Mouse (Mus musculus): ENCODE data around the gene Ufsp2. TPM values are rescaled to one million over a fixed set of nuclear protein-coding genes. Genes with fewer than 3 reads are reported as not detected.
A peak's percentile ranks its signal among the peaks of the same experiment; 100 is the strongest.

Gene Ufsp2
- polyA plus RNA-seq, 1 experiment from 2014 or later: 68.9 TPM

DNA sequence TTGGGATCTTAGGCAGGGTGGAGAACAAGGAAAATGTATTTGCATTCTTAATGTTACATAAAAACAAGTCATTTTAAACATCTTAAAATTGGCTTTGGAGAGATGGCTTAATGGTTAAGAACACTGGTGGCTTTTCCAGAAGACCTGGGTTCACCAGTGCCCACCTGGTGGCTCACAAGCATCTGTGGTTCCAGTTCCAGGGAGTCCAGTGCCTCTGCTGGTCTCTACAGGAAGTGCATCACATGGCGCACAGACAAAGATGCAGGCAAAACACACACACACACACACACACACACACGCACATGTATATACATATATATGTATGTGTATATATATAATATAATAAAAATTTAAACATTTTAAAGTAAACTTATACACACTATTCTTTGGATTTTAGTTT lies 18.8 kb downstream of the Ufsp2 start:
- H3K4me2 ChIP-seq: no peak overlapping the region
- no peak overlapping the region for H3K4me3 ChIP-seq
- H3K4me1 ChIP-seq: peaks cover 8% of the 10 kb centered on the region
- H3K27me3 ChIP-seq: no peaks in the 10 kb centered on the region
- no peaks in the 10 kb centered on the region for H3K9me3 ChIP-seq (replicated peaks)
- H3K36me3 ChIP-seq (ENCODE audit: poor library complexity, severe bottlenecking): peaks cover 46% of the 10 kb centered on the region
- WGBS: 98% methylated on average over 2 of the region's 2 CpGs
- no peak overlapping the region for H3K27ac ChIP-seq
- no peak for ATAC-seq
- no peak overlapping the region for H3K9ac ChIP-seq

DNA sequence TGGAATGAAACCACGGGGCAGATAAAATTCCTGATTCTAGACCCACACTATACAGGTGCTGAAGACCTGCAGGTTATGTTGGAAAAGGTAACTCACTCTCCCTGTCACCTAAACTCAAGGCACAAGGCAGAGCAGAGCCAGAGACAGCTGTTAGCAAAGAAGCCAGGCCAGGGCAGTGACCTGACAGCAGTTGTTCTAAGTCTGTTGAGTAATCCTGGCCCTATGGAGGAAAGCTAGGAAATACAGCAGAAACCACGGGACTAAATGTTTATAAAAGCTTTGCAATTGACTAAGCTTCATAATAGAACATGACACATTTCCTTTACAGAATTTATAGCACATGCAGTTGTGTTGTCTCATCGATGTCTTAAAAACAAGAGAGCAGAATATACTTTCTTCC lies 20.2 kb downstream of the Ufsp2 start:
- no peaks in the 10 kb centered on the region for H3K27me3 ChIP-seq

DNA sequence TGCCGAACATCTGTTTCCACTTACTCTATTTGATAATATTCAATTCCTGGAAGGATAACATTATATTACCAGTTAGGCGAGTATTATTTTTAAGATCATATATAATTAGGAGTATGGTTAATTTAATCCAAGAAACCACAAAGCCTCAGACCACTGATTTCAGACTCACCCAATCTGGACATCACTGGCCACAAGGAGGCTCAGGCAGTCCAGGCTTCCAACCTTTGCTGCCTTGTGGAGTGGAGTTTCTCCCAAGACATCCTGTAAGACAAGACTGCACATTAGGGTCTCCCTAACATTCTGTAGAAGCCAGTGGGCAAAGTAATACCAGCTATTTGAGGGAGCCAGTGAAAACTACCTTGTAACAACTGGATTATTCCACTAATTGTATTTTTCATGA lies 22.9 kb downstream of the Ufsp2 start:
- Histone ChIP-seq H3K9me3 (replicated peaks) (no peaks in the 10 kb centered on the region), H3K27ac (no peak overlapping the region), H3K36me3 (ENCODE audit: poor library complexity, severe bottlenecking) (peaks cover 30% of the 10 kb centered on the region), H3K4me2 (no peak overlapping the region), H3K9ac (no peak overlapping the region), H3K4me1 (peaks cover 17% of the 10 kb centered on the region), H3K4me3 (no peak overlapping the region), H3K27me3 (no peaks in the 10 kb centered on the region)
- WGBS: 93% methylated on average over 2 of the region's 2 CpGs
- no peak for ATAC-seq

More for the DNA sequence above, 20.2 kb downstream of the Ufsp2 start:
- no peak overlapping the region for H3K4me3 ChIP-seq
- H3K36me3 ChIP-seq (ENCODE audit: poor library complexity, severe bottlenecking): peaks cover 40% of the 10 kb centered on the region
- peaks cover 17% of the 10 kb centered on the region for H3K4me1 ChIP-seq
- H3K9me3 ChIP-seq (replicated peaks): no peaks in the 10 kb centered on the region
- no peak for ATAC-seq
- H3K27ac ChIP-seq: no peak overlapping the region
- no peak overlapping the region for H3K9ac ChIP-seq
- no peak overlapping the region for H3K4me2 ChIP-seq
- 89% methylated on average over 3 of the region's 3 CpGs for WGBS

DNA sequence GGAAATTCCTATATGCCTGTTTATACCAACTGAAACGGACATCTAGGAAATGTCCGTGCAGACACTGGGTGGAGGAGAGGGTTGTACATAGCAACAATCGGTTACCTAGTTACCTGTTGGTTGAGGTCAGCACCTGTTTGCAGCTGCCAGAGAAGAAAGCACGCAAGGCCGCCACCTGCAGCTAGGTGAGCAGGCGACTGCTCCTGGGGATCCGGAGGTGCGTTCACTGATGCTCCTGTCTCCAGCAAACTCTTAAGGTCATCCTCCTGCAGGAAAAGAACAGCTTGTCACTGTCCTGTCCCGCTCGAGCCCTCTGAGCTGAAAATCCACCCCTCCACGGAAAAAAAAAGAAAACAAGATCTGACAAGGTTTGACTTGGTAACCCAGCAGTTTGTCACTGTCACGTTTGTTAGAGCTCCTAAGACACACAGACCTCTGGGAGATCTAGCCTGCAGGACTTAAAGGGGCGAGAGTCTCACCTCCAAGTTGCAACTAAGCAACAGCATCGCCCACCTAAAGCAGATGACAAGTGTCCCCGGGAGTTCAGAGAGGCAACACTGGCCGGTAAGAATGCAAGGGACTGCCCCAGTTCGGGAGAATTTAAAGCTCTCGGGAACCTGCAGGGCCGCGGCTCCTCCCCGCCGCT lies 23.9 kb downstream of the Ufsp2 start, which contains the start of gene Lrp2bp:
Lrp2bp (plus strand) TSS at position 166 of the 646 bp plus-strand sequence.
- WGBS: 3% methylated on average over 22 of the region's 22 CpGs
- H3K27ac ChIP-seq: peak within 1 kb of the TSS; percentile 97
- peak within 1 kb of the TSS; percentile 52 for H3K4me3 ChIP-seq
- peaks cover 24% of the 10 kb centered on the region for H3K36me3 ChIP-seq (ENCODE audit: poor library complexity, severe bottlenecking)
- no peaks in the 10 kb centered on the region for H3K27me3 ChIP-seq
- ATAC-seq: no peak
- peak within 1 kb of the TSS; percentile 86 for H3K9ac ChIP-seq
- no peaks in the 10 kb centered on the region for H3K9me3 ChIP-seq (replicated peaks)
- H3K4me1 ChIP-seq: peaks cover 17% of the 10 kb centered on the region
- peak within 1 kb of the TSS; percentile 71 for H3K4me2 ChIP-seq

DNA sequence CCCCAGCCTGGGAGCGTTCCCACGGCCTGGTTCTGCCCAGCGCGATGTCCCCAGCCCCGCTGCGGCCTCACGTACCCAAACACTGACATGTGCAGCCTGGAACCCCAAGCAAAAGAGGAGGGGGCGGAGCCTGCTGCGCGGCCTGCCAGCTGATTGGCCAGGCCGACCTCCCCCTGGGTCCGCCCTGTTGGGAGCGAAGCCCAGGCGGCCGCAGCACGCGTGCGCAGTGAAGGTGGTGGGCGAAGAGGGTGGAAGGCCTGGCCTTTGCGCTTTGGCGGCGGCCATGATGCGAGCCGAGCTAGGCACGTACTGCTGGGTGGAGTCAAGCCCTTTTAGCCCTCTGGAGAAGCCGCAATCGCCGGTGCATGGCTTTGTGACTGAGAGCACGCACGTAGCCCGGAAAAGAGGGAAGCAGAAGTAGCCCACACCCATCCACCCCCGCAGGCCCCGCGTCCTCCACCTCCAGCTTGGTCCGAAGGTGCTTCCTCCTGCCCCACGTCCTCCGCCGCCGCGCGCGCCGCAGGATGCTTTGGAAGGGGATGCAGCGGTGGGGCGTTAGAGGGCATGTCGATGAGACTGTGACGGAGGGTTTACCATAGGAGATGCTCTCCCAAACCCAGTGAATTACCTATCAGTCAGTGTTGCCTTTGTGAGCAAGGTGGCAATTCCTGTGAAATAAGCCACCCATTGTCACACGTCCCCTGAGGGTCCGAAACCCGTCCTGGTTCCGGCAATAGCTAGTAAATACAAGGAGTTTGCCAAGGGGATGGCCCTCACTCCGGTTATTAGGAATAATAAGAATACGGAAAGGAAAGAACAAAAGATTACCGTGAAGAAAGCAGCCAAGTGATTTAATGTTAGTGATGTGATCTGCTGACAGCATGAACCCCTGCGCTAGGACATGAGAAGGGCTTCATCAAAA lies 24.7 kb downstream of the Ufsp2 start:
- peaks cover 24% of the 10 kb centered on the region for H3K36me3 ChIP-seq (ENCODE audit: poor library complexity, severe bottlenecking)
- H3K27me3 ChIP-seq: no peaks in the 10 kb centered on the region
- WGBS: 4% methylated on average over 51 of the region's 55 CpGs
- peak overlapping the region; percentile 97 for H3K27ac ChIP-seq
- H3K4me2 ChIP-seq: peak overlapping the region; percentile 71
- peak overlapping the region; percentile 86 for H3K9ac ChIP-seq
- peak; percentile 98 for ATAC-seq
- H3K4me1 ChIP-seq: peaks cover 17% of the 10 kb centered on the region
- peak overlapping the region; percentile 52 for H3K4me3 ChIP-seq
- H3K9me3 ChIP-seq (replicated peaks): no peaks in the 10 kb centered on the region

DNA sequence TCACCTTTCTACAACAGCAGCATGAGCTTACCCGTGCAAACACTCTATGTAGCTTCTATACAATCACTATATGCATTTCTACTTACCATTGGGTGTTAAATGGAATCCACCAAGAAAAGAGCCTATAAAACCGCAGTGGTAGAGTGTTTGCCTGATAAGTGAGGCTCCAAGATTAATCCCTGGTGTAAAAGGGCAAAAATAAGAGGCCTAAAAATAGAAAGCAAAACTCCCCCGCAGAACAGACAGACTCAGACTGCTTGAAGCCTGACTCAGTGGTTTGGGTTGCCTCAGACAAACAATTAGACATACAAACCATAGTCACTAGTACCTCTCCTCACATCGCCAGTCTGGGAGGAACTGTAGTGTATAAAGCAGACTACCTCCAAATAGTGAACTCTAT lies 30.3 kb downstream of the Ufsp2 start, which contains the start of gene Ankrd37:
Ankrd37 (minus strand) TSS at position 112 of the 400 bp plus-strand sequence.
- ATAC-seq: no peak
- WGBS: 73% methylated on average over 4 of the region's 4 CpGs
- H3K4me1 ChIP-seq: peaks cover 2% of the 10 kb centered on the region; the same call in 1 of the 2 replicates
- no peaks in the 10 kb centered on the region for H3K9me3 ChIP-seq (replicated peaks)
- no peaks in the 10 kb centered on the region for H3K27me3 ChIP-seq
- no peak within 1 kb of the TSS for H3K9ac ChIP-seq
- no peak within 1 kb of the TSS for H3K4me3 ChIP-seq
- H3K4me2 ChIP-seq: no peak within 1 kb of the TSS
- no peak within 1 kb of the TSS for H3K27ac ChIP-seq
- no peaks in the 10 kb centered on the region for H3K36me3 ChIP-seq (ENCODE audit: poor library complexity, severe bottlenecking)

DNA sequence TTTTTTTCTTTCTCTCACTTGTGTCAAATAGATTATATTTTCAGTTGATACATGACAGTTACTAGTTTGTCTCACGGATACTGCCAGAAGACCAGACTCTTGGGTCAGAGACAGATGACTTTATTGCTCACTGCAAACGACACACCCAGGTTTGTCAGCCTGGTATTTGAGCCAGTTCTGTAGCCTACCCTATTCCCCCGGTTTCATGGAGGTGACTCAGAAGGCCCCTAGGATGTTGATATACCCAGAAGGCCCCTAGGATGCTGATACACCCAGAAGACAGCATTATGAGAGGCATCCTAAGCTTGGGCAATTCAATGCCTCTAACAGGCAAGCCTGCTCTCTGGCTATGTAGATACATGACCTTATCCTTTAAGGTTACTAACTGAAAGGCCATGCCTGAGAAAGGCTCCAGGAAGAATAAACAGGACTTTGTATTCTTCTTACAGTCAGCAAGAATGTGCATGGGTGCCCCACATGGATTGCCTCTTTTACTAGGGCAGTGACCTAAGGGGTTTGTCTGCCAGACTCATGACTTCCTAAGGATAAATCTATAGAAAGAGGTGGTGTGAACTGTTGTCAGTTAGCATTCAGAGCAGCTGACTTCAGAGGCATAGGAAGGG lies 31.8 kb downstream of the Ufsp2 start:
- H3K4me3 ChIP-seq: no peak overlapping the region
- no peak for ATAC-seq
- peaks cover 10% of the 10 kb centered on the region; the same call in 1 of the 2 replicates for H3K4me1 ChIP-seq
- no peak overlapping the region for H3K4me2 ChIP-seq
- no peak overlapping the region for H3K27ac ChIP-seq
- H3K27me3 ChIP-seq: no peaks in the 10 kb centered on the region
- no peak overlapping the region for H3K9ac ChIP-seq
- WGBS: 81% methylated on average over 3 of the region's 3 CpGs
- no peaks in the 10 kb centered on the region for H3K9me3 ChIP-seq (replicated peaks)
- H3K36me3 ChIP-seq (ENCODE audit: poor library complexity, severe bottlenecking): no peaks in the 10 kb centered on the region

DNA sequence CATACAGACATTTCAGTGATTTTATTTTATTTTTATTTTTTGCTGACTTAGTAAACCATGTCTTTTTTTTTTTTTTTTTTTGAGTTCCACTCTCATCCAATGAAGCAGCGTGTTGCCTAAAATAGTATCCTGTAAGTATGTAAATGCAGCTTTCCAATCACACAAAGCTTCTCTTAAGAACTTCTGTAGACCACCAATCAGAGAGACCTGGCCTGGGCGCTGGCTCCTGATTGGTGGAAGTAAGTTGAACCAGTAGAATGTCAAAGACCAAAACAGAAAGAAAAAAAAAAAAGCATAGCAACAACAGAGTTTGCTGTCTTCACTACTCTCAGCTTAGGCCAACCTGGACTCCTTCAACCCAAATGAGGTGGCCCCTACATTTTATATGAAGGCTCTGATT lies 35.0 kb downstream of the Ufsp2 start:
- no peak overlapping the region for H3K9ac ChIP-seq
- no peaks in the 10 kb centered on the region for H3K36me3 ChIP-seq (ENCODE audit: poor library complexity, severe bottlenecking)

DNA sequence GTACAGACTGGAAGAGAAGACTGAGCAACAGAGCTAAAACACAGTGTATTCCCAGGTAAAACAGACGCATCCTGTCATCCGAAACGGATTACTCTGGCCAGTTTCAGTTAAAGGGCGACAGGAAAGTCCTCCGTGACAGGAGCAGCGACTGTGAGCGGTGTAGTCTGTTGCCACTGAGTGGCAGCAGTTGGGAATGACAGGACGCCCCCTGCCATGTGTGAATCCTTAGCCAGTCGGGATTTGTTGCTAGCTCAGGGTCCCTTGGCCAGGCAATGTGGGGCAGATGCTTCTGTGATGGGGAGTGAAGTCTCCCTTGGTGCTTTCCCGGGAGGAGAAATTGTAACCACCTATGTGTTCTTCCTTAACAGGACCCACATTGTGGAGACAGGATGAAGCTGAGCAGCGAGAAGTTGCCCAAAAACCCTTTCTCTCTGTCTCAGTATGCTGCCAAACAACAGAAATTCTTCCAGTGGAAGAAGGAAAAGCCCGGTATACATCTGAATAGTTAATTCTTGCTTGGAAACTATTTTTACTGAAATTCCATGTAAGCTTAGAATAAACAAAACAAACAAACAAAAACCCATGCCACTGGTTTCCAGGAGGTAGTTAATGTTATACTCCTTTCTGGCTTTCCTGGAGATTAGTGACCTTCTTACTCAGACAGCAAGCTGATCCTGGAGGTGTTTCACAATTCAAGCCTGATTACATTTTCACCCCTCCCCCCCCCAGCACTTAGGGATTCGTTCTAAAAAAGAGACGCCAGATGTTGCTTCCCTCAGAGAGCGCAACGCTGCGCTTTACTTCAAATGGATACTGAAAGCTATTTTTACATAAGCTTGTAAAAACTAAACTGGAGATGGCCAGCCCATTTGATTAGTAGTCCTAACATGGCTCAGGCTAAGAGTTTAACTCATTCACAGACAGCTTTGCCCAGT lies 35.7 kb downstream of the Ufsp2 start:
- Histone ChIP-seq H3K4me1 (peaks cover 10% of the 10 kb centered on the region; the same call in 1 of the 2 replicates), H3K9ac (no peak overlapping the region), H3K27me3 (no peaks in the 10 kb centered on the region), H3K4me3 (no peak overlapping the region; the same call in 1 of the 2 replicates), H3K36me3 (ENCODE audit: poor library complexity, severe bottlenecking) (no peaks in the 10 kb centered on the region), H3K9me3 (replicated peaks) (no peaks in the 10 kb centered on the region), H3K4me2 (peak overlapping the region; percentile 46), H3K27ac (no peak overlapping the region)
- 15% methylated on average over 17 of the region's 17 CpGs for WGBS
- ATAC-seq: peak; percentile 48; the same call in 1 of the 2 replicates

More for the DNA sequence above, 35.0 kb downstream of the Ufsp2 start:
- peaks cover 10% of the 10 kb centered on the region; the same call in 1 of the 2 replicates for H3K4me1 ChIP-seq
- ATAC-seq: peak; percentile 41; the same call in 1 of the 2 replicates
- 36% methylated on average over 2 of the region's 2 CpGs for WGBS
- H3K27me3 ChIP-seq: no peaks in the 10 kb centered on the region
- H3K4me3 ChIP-seq: no peak overlapping the region; the same call in 1 of the 2 replicates
- H3K27ac ChIP-seq: no peak overlapping the region
- no peaks in the 10 kb centered on the region for H3K9me3 ChIP-seq (replicated peaks)
- H3K4me2 ChIP-seq: peak overlapping the region; percentile 46

DNA sequence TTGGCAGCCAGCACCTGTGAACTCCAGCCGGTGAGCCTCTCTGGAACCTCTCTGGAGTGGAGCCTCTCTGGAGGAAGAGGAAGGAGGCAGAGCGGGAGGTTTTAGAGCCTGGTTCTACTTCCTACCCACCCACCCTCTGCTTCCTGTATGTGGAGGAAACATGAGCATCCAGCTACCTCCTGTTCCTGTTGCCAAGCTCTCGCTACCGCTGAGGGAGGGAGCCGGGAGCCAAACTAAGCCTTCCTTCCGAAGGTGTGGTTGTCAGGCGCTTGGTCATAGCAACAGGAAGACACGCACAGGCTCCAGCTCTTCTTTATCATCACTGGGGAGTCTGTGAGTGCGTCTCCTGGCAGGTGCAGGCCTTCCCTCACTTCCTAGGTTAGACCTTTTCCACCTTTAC lies 46.9 kb downstream of the Ufsp2 start:
- WGBS: 92% methylated on average over 9 of the region's 9 CpGs
- ATAC-seq: no peak
- no peaks in the 10 kb centered on the region for H3K27me3 ChIP-seq

DNA sequence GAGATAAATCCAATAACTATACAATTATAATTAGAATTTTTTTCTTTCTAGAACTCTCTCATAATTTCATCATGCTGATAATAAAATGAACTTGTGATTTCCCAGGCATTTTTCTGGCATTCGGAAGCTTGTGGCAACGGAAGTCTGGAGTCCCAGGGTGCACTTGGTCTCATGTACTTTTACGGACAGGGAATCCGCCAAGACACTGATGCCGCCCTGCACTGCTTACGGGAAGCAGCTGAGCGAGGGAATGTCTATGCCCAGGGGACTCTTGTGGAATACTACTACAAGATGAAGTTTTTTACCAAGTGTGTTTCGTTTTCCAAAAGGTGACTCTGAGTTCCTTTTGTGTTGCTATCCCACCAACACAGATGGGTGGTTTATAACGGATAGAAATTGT lies 47.4 kb downstream of the Ufsp2 start:
- Histone ChIP-seq H3K4me1 (no peaks in the 10 kb centered on the region), H3K36me3 (ENCODE audit: poor library complexity, severe bottlenecking) (no peaks in the 10 kb centered on the region), H3K27ac (no peak overlapping the region), H3K4me2 (no peak overlapping the region), H3K9me3 (replicated peaks) (no peaks in the 10 kb centered on the region), H3K9ac (no peak overlapping the region), H3K4me3 (no peak overlapping the region), H3K27me3 (no peaks in the 10 kb centered on the region)
- no peak for ATAC-seq
- WGBS: 94% methylated on average over 9 of the region's 9 CpGs

More for the DNA sequence above, 46.9 kb downstream of the Ufsp2 start:
- Histone ChIP-seq H3K4me1 (no peaks in the 10 kb centered on the region), H3K9ac (no peak overlapping the region), H3K27ac (no peak overlapping the region), H3K36me3 (ENCODE audit: poor library complexity, severe bottlenecking) (no peaks in the 10 kb centered on the region), H3K9me3 (replicated peaks) (no peaks in the 10 kb centered on the region), H3K4me3 (no peak overlapping the region), H3K4me2 (no peak overlapping the region)
